Mouse (Mus musculus) G1E (cell line): Measurements from ENCODE around the gene Soga3. TPM values are rescaled to one million over a fixed set of nuclear protein-coding genes. Genes with fewer than 3 reads are reported as not detected.

Experiments used
- ATAC-seq: 2 replicates; pipeline ENCODE4 v1.8.0; 2016; ENCODE audit warnings: mild to moderate bottlenecking; ENCODE audit not compliant: insufficient number of reproducible peaks, poor library complexity, low FRiP score, severe bottlenecking; ENCODE audit errors: extremely low read depth
- DNase-seq: peaks from one replicate; pipeline ENCODE4 v3.0.0; 2012; ENCODE audit warnings: low spot score
- H3K27me3 ChIP-seq: 2 replicates; pipeline ENCODE4 v1.6.1; 2012; ENCODE audit warnings: mild to moderate bottlenecking, low read length, inconsistent platforms; ENCODE audit not compliant: insufficient read depth
- H3K36me3 ChIP-seq: replicated peaks from 2 replicates; pipeline ENCODE3; 2012; ENCODE audit warnings: mild to moderate bottlenecking, inconsistent platforms
- H3K4me1 ChIP-seq: 2 replicates; pipeline ENCODE4 v1.6.1; 2012; ENCODE audit warnings: low read depth, low read length, inconsistent platforms, mixed read lengths; ENCODE audit not compliant: insufficient read depth
- H3K4me3 ChIP-seq: 2 replicates; pipeline ENCODE4 v1.5.1; 2012; ENCODE audit warnings: low read depth, mild to moderate bottlenecking, inconsistent platforms, low read length, moderate library complexity, mixed read lengths
- H3K9me3 ChIP-seq: replicated peaks from 2 replicates; pipeline ENCODE4 v1.6.1; 2012; ENCODE audit warnings: inconsistent platforms
- CTCF ChIP-seq: IDR thresholded peaks from 2 replicates; pipeline ENCODE4 v1.5.1; 2012; ENCODE audit warnings: low read depth, low read length, inconsistent platforms, mixed read lengths
- GATA1 ChIP-seq: IDR thresholded peaks from 2 replicates; pipeline ENCODE4 v1.6.1; 2012; ENCODE audit warnings: borderline replicate concordance, low read length, inconsistent platforms, mixed read lengths
- GATA2 ChIP-seq: IDR thresholded peaks from 2 replicates; pipeline ENCODE4 v1.6.1; 2012; ENCODE audit warnings: low read depth, low read length, inconsistent platforms, borderline replicate concordance
- POLR2AphosphoS5 ChIP-seq: IDR thresholded peaks from 2 replicates; pipeline ENCODE4 v1.6.1; 2012; ENCODE audit warnings: low read depth, low read length, inconsistent platforms; ENCODE audit not compliant: insufficient replicate concordance
- TAL1 ChIP-seq: conservative IDR thresholded peaks from 2 replicates; pipeline ENCODE4 v1.6.1; 2012; ENCODE audit warnings: low read depth, low read length, inconsistent platforms, mixed read lengths
- polyA plus RNA-seq: library from polyadenylated mRNA; stranded (reverse); fragments of >175 nt; gene quantifications from 2 replicates; pipeline ENCODE4 v1.2.3, GENCODE M21; 2012
- total RNA-seq, 2 experiments: library from RNA; stranded (forward) in 1 of 2; stranded (reverse) in 1 of 2; fragments of 200-1000 nt in 1 of 2; fragments of >200 nt in 1 of 2; fragmentation: Nextera tagmentation in 1 of 2; gene quantifications; 2 replicates each; pipeline ENCODE4 v1.2.3; 2014 to 2017

Gene Soga3
- total and polyA plus RNA-seq, 3 experiments = 2.0 to 11.7 (median 2.2) TPM

GRCm38 (mm10) chr10:29213534-29214100 lies 70.0 kb downstream of the Soga3 start:
- DNase-seq (no peak), ATAC-seq (no peak)
- Histone ChIP-seq H3K4me1 (no peaks in the 10 kb centered on the region), H3K36me3 (no peaks in the 10 kb centered on the region), H3K9me3 (no peaks in the 10 kb centered on the region), H3K27me3 (no peaks in the 10 kb centered on the region), H3K4me3 (no peak overlapping the region)
- TF ChIP-seq TAL1 = no peak
- TF ChIP-seq POLR2AphosphoS5 = no peak
- no peak for TF ChIP-seq GATA1
- no peak for TF ChIP-seq GATA2
- no peak for TF ChIP-seq CTCF

DNA sequence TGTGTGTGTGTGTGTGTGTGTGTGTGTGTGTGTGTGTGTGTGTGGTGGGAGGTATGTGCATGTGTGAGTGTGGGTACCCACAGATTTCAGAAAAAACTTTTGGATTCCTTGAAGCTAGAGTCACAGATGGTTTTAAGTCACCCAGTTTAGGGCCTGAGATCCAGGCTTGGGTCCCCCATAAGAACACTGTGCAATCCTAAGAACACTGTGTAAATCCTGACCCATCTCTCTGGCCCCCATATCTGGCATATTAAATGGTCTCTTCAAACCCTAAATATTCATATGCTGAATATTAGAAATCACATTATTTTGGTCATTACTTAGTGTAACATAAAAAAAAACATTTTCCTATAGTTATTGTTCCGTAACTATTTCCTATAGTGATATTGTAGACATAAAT lies 73.3 kb downstream of the Soga3 start:
- H3K36me3 ChIP-seq = no peaks in the 10 kb centered on the region
- DNase-seq (no peak), ATAC-seq (no peak)
- TF ChIP-seq CTCF = no peak
- no peak for TF ChIP-seq POLR2AphosphoS5
- no peak for TF ChIP-seq GATA1
- TF ChIP-seq GATA2 = no peak
- TF ChIP-seq TAL1 = no peak
- no peaks in the 10 kb centered on the region for H3K9me3 ChIP-seq
- no peaks in the 10 kb centered on the region for H3K4me1 ChIP-seq
- H3K27me3 ChIP-seq = no peaks in the 10 kb centered on the region
- H3K4me3 ChIP-seq = no peak overlapping the region

GRCm38 (mm10) chr10:29217451-29217850 lies 73.8 kb downstream of the Soga3 start:
- Histone ChIP-seq H3K4me3 (no peak overlapping the region), H3K36me3 (no peaks in the 10 kb centered on the region), H3K4me1 (no peaks in the 10 kb centered on the region), H3K27me3 (no peaks in the 10 kb centered on the region), H3K9me3 (no peaks in the 10 kb centered on the region)
- DNase-seq (no peak), ATAC-seq (no peak)
- no peak for TF ChIP-seq POLR2AphosphoS5
- no peak for TF ChIP-seq CTCF
- no peak for TF ChIP-seq GATA2
- no peak for TF ChIP-seq GATA1
- no peak for TF ChIP-seq TAL1

DNA sequence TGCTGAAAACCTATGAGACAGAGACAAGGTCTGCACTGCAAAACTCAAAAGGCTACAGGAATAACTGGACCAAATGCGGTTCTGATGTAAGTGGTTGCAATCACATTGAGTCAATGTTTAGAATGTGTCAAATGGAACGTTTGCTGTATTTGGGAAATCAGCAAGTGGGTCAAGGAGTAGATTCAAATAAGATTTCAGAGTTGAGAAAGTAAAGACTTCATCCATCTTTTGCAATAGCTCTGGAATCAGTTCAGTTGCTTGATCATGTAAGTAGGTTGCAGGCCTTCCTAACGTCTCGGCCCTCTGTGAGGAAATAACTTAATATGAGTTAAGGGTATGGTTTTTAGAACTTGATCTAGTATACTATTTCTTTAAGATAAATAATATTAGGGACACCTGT lies 81.7 kb downstream of the Soga3 start:
- Histone ChIP-seq H3K4me3 (no peak overlapping the region), H3K9me3 (no peaks in the 10 kb centered on the region), H3K27me3 (no peaks in the 10 kb centered on the region), H3K36me3 (no peaks in the 10 kb centered on the region), H3K4me1 (no peaks in the 10 kb centered on the region)
- no peak for TF ChIP-seq GATA1
- TF ChIP-seq CTCF = no peak
- no peak for TF ChIP-seq POLR2AphosphoS5
- no peak for TF ChIP-seq GATA2
- no peak for TF ChIP-seq TAL1
- no peak for DNase-seq
- no peak for ATAC-seq

- H3K36me3 ChIP-seq = no peaks in the 10 kb centered on the region
- no peak overlapping the region for H3K4me3 ChIP-seq
- no peak for ATAC-seq
- no peaks in the 10 kb centered on the region for H3K9me3 ChIP-seq
- TF ChIP-seq CTCF = no peak
- no peak for TF ChIP-seq POLR2AphosphoS5
- H3K27me3 ChIP-seq = no peaks in the 10 kb centered on the region
- DNase-seq = no peak
- no peaks in the 10 kb centered on the region for H3K4me1 ChIP-seq
These were observed 87.6 kb downstream of the Soga3 start for GRCm38 (mm10) chr10:29231208-29231607.

Other genes with a start within 250 kb of the Soga3 start
- not detected in 2 replicates for gene 2310057J18Rik, start 157.5 kb upstream of the Soga3 start, total RNA-seq (2014; fragmentation: Nextera tagmentation)
- 0.11 and 0.17 TPM in 2 replicates for gene 2310057J18Rik, start 157.5 kb upstream of the Soga3 start, total RNA-seq (2017)
- not detected in 2 replicates for gene 2310057J18Rik, start 157.5 kb upstream of the Soga3 start, polyA plus RNA-seq
- gene Gm49353, start 55.1 kb downstream of the Soga3 start, total RNA-seq (2014; fragmentation: Nextera tagmentation) = not detected in 2 replicates
- not detected in 2 replicates for gene Gm49353, start 55.1 kb downstream of the Soga3 start, total RNA-seq (2017)
- gene Gm49353, start 55.1 kb downstream of the Soga3 start, polyA plus RNA-seq = not detected in 2 replicates
- gene 9330159F19Rik, start 67.8 kb downstream of the Soga3 start, total RNA-seq (2014; fragmentation: Nextera tagmentation) = 0.58 and 0.68 TPM in 2 replicates
- gene 9330159F19Rik, start 67.8 kb downstream of the Soga3 start, total RNA-seq (2017) = 0.11 and 0.29 TPM in 2 replicates
- 0.10 TPM in 1 of 2 replicates, not detected in the other for gene 9330159F19Rik, start 67.8 kb downstream of the Soga3 start, polyA plus RNA-seq
- 39.5 and 41.3 TPM in 2 replicates for gene Echdc1, start 169.3 kb downstream of the Soga3 start, total RNA-seq (2014; fragmentation: Nextera tagmentation)
- 68.0 and 73.6 TPM in 2 replicates for gene Echdc1, start 169.3 kb downstream of the Soga3 start, total RNA-seq (2017)
- 2.5 and 3.7 TPM in 2 replicates for gene Echdc1, start 169.3 kb downstream of the Soga3 start, polyA plus RNA-seq
- 52.1 and 61.7 TPM in 2 replicates for gene Rnf146, start 218.6 kb downstream of the Soga3 start, total RNA-seq (2014; fragmentation: Nextera tagmentation)
- gene Rnf146, start 218.6 kb downstream of the Soga3 start, total RNA-seq (2017) = 55.2 and 63.8 TPM in 2 replicates
- gene Rnf146, start 218.6 kb downstream of the Soga3 start, polyA plus RNA-seq = 6.8 and 7.0 TPM in 2 replicates